Mouse (Mus musculus) kidney, embryonic 16.5 days (tissue): ENCODE data around the gene Fat3. TPM values are rescaled to one million over a fixed set of nuclear protein-coding genes. Genes with fewer than 3 reads are reported as not detected.

ENCODE experiments used
- ATAC-seq: fragments of 200-750 bp; cut with Nextera tagmentation; 2 replicates; pipeline ENCODE4 v1.8.0; 2017; ENCODE audit warnings: moderate TSS enrichment; ENCODE audit not compliant: low FRiP score, low TSS enrichment
- H3K27ac ChIP-seq: fragments of 300-500 bp; sonication (generic); 2 replicates; pipeline ENCODE4 v1.5.1; 2014; ENCODE audit warnings: low read length
- H3K27me3 ChIP-seq: fragments of 300-500 bp; sonication (generic); 2 replicates; pipeline ENCODE4 v1.6.1; 2014; ENCODE audit warnings: low read length, control low read depth, mixed read lengths; ENCODE audit not compliant: insufficient read depth
- H3K36me3 ChIP-seq: fragments of 300-500 bp; sonication (generic); 2 replicates; pipeline ENCODE4 v1.6.1; 2014; ENCODE audit warnings: low read length, control low read depth, mixed read lengths; ENCODE audit not compliant: insufficient read depth
- H3K4me1 ChIP-seq: fragments of 300-500 bp; sonication (generic); 2 replicates; pipeline ENCODE4 v1.6.1; 2014; ENCODE audit warnings: low read length, control low read depth, mixed read lengths; ENCODE audit not compliant: insufficient read depth
- H3K4me2 ChIP-seq: fragments of 300-500 bp; sonication (generic); replicated peaks from 2 replicates; pipeline ENCODE4 v1.6.1; 2014; ENCODE audit warnings: low read depth, low read length
- H3K4me3 ChIP-seq: fragments of 300-500 bp; sonication (generic); 2 replicates; pipeline ENCODE4 v1.5.1; 2014; ENCODE audit warnings: mild to moderate bottlenecking, low read length
- H3K9ac ChIP-seq: fragments of 300-500 bp; sonication (generic); replicated peaks from 2 replicates; pipeline ENCODE4 v1.6.1; 2014; ENCODE audit warnings: low read length
- H3K9me3 ChIP-seq: fragments of 300-500 bp; sonication (generic); 2 replicates; pipeline ENCODE4 v1.6.1; 2016; ENCODE audit warnings: low read length, control low read depth
- WGBS: fragments of 180-500 bp; shearing (Covaris S2); extraction: QIAGEN DNeasy Blood & Tissue Kit; methylation state at CpG from one replicate; pipeline ENCODE4 v1.1.7; 2014; 5-methylcytosine and 5-hydroxymethylcytosine counted together
- polyA plus RNA-seq: library from polyadenylated mRNA; unstranded; fragments of >200 nt; fragmentation: Nextera tagmentation; extraction: Ambion mirVana; gene quantifications from 2 replicates; pipeline ENCODE4 v1.2.1, GENCODE M21; 2015

The Fat3 gene
- polyA plus RNA-seq, 1 experiment from 2014 or later: 3.3 TPM

DNA sequence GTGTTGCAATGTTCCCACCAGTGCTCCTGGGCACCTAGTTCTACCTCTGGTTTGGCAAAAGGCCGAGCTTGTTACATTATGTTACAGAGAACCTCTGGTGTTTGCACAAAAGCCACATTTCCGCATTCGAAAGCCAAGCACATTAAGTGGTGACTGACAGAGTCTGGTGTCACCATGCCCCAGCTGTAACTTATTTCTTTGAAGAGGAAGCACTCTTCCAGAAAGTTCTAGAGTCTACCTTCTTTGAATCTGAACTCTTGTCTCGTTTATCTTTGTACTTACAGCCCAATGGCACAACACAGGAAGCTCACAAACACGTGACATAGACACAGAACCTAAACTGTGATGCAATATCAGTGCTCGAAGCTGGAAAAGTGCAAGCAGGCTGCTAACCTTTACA is 284.9 kb downstream of the Fat3 start:
- Histone ChIP-seq H3K27ac (no peak overlapping the region), H3K9me3 (no peaks in the 10 kb centered on the region), H3K4me2 (no peak overlapping the region), H3K4me3 (no peak overlapping the region), H3K27me3 (no peaks in the 10 kb centered on the region), H3K9ac (no peak overlapping the region), H3K36me3 (no peaks in the 10 kb centered on the region), H3K4me1 (peaks cover 22% of the 10 kb centered on the region)
- WGBS: 51% methylated on average over 6 of the region's 6 CpGs
- no peak for ATAC-seq

DNA sequence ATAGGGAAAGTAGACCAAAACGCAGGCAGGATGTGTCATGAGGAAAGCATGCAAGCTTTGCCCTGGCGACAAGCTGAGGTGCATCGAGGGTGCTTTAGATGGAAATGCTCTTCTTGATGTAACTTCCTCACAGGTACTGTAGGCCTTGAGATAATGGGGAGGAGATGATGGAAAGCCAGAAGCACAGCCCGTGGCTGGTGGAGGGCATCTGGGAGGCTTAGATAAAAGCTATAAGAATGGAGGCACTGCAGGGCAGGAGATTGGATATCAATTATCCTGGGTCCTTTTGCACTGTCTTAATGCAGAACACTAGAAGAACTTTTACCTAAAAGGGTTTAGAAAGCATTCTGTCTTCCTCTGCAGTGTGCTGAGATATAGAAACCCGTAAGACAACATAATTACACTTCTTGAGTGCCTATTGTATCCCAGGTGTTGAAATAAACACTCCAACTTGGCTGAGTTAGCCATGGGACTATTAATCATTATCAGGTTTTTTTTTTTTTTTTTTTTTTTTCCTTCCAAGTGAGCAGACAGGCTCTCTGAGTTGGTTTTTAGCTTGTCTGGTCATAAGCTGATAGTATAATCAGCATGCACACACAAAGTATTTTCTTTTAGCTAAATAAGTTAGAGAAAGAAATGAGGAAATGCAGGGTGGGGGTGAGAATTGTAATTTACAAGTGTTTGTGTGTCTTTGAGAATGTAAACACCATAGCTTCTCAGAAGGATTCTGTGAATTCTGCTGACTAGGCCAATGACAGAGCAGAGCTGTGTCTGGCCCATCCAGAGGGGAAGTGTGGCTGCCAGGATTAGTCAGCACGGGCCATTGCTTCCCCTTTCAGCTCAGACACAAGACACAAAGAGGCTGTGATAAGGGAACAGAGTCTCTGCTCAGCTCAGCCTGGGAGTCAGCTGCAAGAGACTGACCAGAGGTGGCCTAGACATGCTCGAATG is 286.1 kb downstream of the Fat3 start:
- no peak overlapping the region for H3K4me2 ChIP-seq
- H3K4me3 ChIP-seq: no peak overlapping the region
- H3K36me3 ChIP-seq: no peaks in the 10 kb centered on the region
- ATAC-seq: peak; percentile 93
- H3K27me3 ChIP-seq: no peaks in the 10 kb centered on the region
- WGBS: 48% methylated on average over 7 of the region's 7 CpGs
- no peaks in the 10 kb centered on the region for H3K9me3 ChIP-seq
- H3K9ac ChIP-seq: no peak overlapping the region
- peaks cover 22% of the 10 kb centered on the region for H3K4me1 ChIP-seq
- H3K27ac ChIP-seq: peak overlapping the region; percentile 44

- no peak overlapping the region for H3K27ac ChIP-seq
Observed at GRCm38 (mm10) chr9:16213324-16213723, 287.8 kb downstream of the Fat3 start.

GRCm38 (mm10) chr9:16212628-16213027 is 288.5 kb downstream of the Fat3 start:
- Histone ChIP-seq H3K27ac (no peak overlapping the region), H3K36me3 (no peaks in the 10 kb centered on the region), H3K9ac (no peak overlapping the region), H3K9me3 (no peaks in the 10 kb centered on the region), H3K27me3 (no peaks in the 10 kb centered on the region), H3K4me2 (no peak overlapping the region), H3K4me1 (peaks cover 22% of the 10 kb centered on the region), H3K4me3 (no peak overlapping the region)
- ATAC-seq: no peak
- WGBS: 54% methylated on average over 3 of the region's 3 CpGs

More at GRCm38 (mm10) chr9:16213324-16213723, 287.8 kb downstream of the Fat3 start:
- Histone ChIP-seq H3K9ac (no peak overlapping the region), H3K36me3 (no peaks in the 10 kb centered on the region), H3K4me2 (no peak overlapping the region), H3K4me3 (no peak overlapping the region), H3K27me3 (no peaks in the 10 kb centered on the region), H3K9me3 (no peaks in the 10 kb centered on the region), H3K4me1 (peaks cover 22% of the 10 kb centered on the region)
- ATAC-seq: no peak
- 63% methylated on average over 1 of the region's 1 CpGs for WGBS

DNA sequence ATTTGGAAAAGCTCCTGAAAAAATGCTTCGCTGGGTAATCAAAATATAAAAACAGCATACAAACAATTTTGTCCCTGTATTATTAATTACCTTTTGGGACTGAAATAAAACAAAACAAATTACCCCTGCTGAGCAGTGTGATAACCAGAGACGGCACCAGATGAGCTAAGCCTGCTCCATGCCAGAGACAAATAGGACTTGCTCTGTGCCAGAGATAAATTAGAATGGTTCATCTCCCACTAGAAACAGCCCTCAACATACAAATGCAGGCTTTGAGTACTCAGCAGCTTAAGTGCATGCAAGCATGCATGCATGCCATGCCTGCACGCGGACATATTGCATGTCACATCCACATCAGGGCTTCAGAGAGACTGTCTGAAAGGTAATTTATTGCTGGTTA is 288.9 kb downstream of the Fat3 start:
- no peaks in the 10 kb centered on the region for H3K9me3 ChIP-seq

GRCm38 (mm10) chr9:16211468-16211867 is 289.6 kb downstream of the Fat3 start:
- Histone ChIP-seq H3K4me2 (no peak overlapping the region), H3K4me3 (no peak overlapping the region), H3K27me3 (no peaks in the 10 kb centered on the region), H3K36me3 (no peaks in the 10 kb centered on the region), H3K9me3 (no peaks in the 10 kb centered on the region), H3K9ac (no peak overlapping the region), H3K4me1 (peaks cover 21% of the 10 kb centered on the region), H3K27ac (no peak overlapping the region)
- 66% methylated on average over 3 of the region's 3 CpGs for WGBS
- no peak for ATAC-seq

More for the DNA sequence above, 288.9 kb downstream of the Fat3 start:
- Histone ChIP-seq H3K27me3 (no peaks in the 10 kb centered on the region), H3K27ac (no peak overlapping the region), H3K4me3 (no peak overlapping the region), H3K36me3 (no peaks in the 10 kb centered on the region), H3K9ac (no peak overlapping the region), H3K4me1 (peaks cover 22% of the 10 kb centered on the region), H3K4me2 (no peak overlapping the region)
- 82% methylated on average over 4 of the region's 4 CpGs for WGBS
- no peak for ATAC-seq

DNA sequence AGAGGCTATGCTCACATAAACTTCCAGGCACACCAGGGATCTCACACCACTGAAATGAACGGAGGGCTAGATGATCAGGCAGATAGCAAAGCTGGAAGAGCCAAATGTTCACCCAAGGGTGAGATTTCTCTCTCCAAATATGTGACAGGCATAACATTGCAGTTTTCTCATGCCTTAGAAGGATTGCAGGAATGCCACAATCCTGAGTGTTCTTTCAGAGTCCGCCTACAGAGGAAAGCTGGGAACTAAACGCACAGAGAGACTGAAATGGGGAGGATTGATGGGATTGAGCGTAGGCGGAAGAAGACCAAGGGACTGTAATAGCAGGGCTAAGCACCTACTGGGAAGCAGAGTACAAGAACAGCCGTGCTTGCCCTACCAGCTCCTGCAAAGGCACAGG is 298.8 kb downstream of the Fat3 start:
- Histone ChIP-seq H3K36me3 (no peaks in the 10 kb centered on the region), H3K27ac (no peak overlapping the region), H3K9ac (no peak overlapping the region), H3K27me3 (no peaks in the 10 kb centered on the region), H3K4me1 (no peaks in the 10 kb centered on the region), H3K4me2 (no peak overlapping the region), H3K9me3 (no peaks in the 10 kb centered on the region), H3K4me3 (no peak overlapping the region)
- 70% methylated on average over 6 of the region's 6 CpGs for WGBS
- no peak for ATAC-seq

- Histone ChIP-seq H3K4me2 (no peak overlapping the region), H3K27ac (no peak overlapping the region), H3K9me3 (no peaks in the 10 kb centered on the region), H3K4me3 (no peak overlapping the region), H3K4me1 (no peaks in the 10 kb centered on the region), H3K36me3 (no peaks in the 10 kb centered on the region), H3K27me3 (no peaks in the 10 kb centered on the region), H3K9ac (no peak overlapping the region)
- ATAC-seq: no peak
- WGBS: 67% methylated on average over 1 of the region's 1 CpGs
Observed at GRCm38 (mm10) chr9:16200948-16201347, 300.1 kb downstream of the Fat3 start.

DNA sequence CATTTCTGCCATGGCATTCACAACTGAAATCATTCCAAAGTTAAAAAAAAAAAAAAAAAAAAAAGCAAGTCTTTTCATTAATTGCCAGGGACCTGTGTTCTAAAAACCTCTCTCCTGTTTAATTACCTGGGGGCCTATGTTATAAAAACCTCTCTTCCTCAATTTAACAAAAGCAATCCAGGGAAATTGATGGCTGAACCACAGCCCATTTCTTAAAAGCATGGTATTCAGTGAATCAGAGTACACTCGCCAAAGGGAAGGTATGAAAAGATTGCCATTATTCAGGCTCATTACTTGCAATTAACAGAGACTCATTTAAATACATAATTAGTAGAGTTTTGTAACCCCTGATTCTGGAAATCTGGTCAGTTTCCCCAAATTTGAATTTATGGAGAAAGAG is 314.6 kb downstream of the Fat3 start:
- ATAC-seq: no peak
- no peak overlapping the region for H3K27ac ChIP-seq
- no peaks in the 10 kb centered on the region for H3K36me3 ChIP-seq
- H3K4me2 ChIP-seq: no peak overlapping the region
- H3K4me1 ChIP-seq: 0 out of 2 replicates have a peak, but pooled peaks cover 2% of the 10 kb centered on the region
- H3K27me3 ChIP-seq: no peaks in the 10 kb centered on the region
- H3K4me3 ChIP-seq: no peak overlapping the region
- no peaks in the 10 kb centered on the region for H3K9me3 ChIP-seq
- WGBS: 74% methylated on average over 1 of the region's 1 CpGs
- H3K9ac ChIP-seq: no peak overlapping the region

- WGBS: 73% methylated on average over 4 of the region's 4 CpGs
Observed at GRCm38 (mm10) chr9:16169238-16169637, 331.8 kb downstream of the Fat3 start.

More at GRCm38 (mm10) chr9:16169238-16169637, 331.8 kb downstream of the Fat3 start:
- Histone ChIP-seq H3K4me1 (no peaks in the 10 kb centered on the region), H3K9ac (no peak overlapping the region), H3K27me3 (no peaks in the 10 kb centered on the region), H3K4me3 (no peak overlapping the region), H3K27ac (no peak overlapping the region), H3K4me2 (no peak overlapping the region), H3K36me3 (no peaks in the 10 kb centered on the region), H3K9me3 (no peaks in the 10 kb centered on the region)
- ATAC-seq: no peak
